Mouse (Mus musculus): ENCODE results near the gene Ess2.

Ess2 gene

GRCm38 (mm10) chr16:17857157-17857556, 54.0 kb downstream of the Ess2 start:
- DNase-seq (ENCODE audit: low read depth, low spot score) = no peak

DNA sequence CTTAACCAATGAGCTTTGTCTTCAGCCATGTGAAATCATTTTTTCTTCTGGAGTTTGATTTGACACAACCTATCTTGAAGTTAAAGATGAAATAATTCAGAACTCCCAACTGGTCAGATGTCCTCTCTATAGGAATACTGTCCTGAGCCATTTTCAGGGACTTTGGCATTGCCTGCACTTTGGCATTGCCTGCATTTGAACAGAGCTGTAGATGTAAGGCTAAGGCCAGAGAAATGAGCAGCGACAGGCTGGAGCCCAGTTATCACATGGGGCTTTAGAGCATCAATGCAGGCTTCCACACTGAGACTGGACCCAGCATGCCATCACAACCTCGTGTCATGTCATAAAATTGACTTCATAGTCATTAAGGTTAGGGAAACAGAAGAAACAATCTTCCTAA, 57.9 kb downstream of the Ess2 start:
- DNase-seq (ENCODE audit: low read depth, low spot score) = no peak

DNA sequence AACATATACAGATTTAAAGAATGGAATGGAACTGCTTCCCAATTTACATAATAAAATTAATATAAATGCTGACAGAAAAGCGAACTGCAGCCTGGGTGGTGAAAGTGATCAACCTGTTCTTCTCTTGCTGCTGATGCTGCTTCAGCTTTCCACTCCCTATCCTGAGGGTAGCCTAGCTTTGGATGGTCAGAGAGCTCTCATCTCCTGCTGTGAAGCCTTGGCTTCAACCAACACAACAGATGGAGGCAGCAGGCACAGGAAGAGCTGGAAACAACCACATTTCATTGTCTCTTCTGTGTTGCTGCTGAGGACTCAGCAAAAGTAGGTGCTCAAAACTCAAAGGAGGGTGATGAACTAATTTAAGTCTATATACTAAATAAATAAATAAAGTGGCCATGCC, 59.3 kb downstream of the Ess2 start:
- DNase-seq (ENCODE audit: low read depth, low spot score) = no peak

- DNase-seq (ENCODE audit: low read depth, low spot score) = no peak
Observed at GRCm38 (mm10) chr16:17851331-17851730, 59.8 kb downstream of the Ess2 start.
